Mouse (Mus musculus) cortical plate, adult 2 months (tissue): ENCODE data around the gene Adgra3.

ENCODE experiments used
- CTCF ChIP-seq: fragments of 200-500 bp; IDR thresholded peaks from 2 replicates; pipeline ENCODE4 v1.5.1; 2011; ENCODE audit warnings: mild to moderate bottlenecking, control low read depth, low read length; ENCODE audit not compliant: insufficient read depth; ENCODE audit errors: extremely low read depth
- POLR2A ChIP-seq: fragments of 200-500 bp; IDR thresholded peaks from 2 replicates; pipeline ENCODE4 v1.6.1; 2011; ENCODE audit warnings: mild to moderate bottlenecking, low read length, control low read depth; ENCODE audit not compliant: insufficient read depth; ENCODE audit errors: extremely low read depth

DNA sequence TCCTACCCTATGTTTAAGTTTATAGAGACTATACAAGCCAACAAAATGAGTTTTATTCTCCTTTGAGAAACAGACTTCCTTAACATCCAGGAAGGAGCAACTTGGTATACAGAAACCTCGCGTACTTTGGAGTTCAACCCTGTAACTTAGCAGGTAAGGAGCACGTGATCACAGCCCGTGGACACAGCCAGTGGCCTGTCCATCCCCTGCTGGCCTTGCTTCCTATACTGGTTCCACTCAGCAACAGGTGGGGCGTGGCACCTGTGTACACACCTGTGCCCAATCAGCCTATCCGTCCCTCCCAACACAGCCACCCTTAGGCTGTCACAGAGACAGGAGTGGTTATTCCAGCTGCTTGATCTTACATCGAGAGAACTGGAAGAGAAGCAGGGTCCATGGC is 780 bp upstream of the Adgra3 start:
- TF ChIP-seq POLR2A (no peak), CTCF (no peak)
